Mouse (Mus musculus): ENCODE data around the gene Frem1. TPM values are rescaled to one million over a fixed set of nuclear protein-coding genes. Genes with fewer than 3 reads are reported as not detected.

The Frem1 gene
- 25.7 and 26.1 TPM in 2 replicates for polyA plus RNA-seq (2016; fragmentation: Nextera tagmentation; extraction: Ambion mirVana)

DNA sequence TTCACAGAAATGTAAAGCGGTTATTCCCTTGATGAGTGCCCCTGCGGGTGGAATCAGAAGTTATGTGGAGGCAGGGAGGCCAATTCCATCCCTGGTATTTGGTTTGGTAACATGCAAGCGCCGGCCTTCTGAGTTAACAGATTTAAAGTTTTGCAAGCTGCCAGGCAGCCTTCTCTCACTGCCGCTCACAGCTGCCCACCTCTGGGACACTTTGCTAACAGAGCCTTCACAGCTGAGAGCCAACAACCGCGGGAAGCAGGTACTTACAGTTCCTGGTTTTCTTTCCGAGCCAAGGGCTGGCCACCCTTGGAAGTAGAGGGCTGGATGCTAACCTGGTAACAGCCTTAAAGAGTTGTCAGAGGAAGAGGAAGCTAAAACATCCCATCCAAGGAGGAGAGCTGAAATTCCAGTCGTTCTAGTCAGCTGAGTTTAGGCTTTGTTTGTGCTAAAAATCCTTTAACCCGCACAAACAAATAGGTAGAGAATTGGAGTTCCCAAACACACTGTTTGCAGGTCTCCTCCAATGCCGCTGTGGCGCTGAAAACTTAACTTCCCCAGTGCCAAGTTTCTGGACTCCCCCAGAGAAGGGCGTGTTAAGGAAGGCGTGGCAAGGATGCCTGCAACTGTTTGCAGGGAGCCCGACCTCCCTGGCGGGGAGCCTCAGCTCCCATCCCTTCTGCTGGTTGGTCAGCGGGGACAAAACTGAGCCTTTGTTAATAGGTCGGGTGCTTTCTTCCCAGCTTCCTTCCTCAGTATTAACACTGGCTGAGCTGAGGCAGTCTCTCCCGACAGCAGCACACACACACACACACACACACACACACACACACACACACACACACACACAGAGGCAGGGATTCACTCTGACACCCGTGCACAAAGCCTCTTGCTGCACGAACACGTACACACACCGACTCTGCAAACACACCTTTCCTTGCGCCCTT is at the start of gene Frem1:
TSS of gene Frem1 (minus strand) at position 706 of the 944 bp plus-strand sequence.
- Histone ChIP-seq H3K27ac (peak within 1 kb of the TSS; percentile 90), H3K9ac (peak within 1 kb of the TSS; percentile 57), H3K4me1 (peaks cover 45% of the 10 kb centered on the region), H3K9me3 (no peaks in the 10 kb centered on the region), H3K36me3 (no peaks in the 10 kb centered on the region), H3K27me3 (no peaks in the 10 kb centered on the region), H3K4me2 (replicated peaks) (peak within 1 kb of the TSS; percentile 68), H3K4me3 (peak within 1 kb of the TSS; percentile 48)
- ATAC-seq (ENCODE audit: insufficient number of reproducible peaks, insufficient read depth, low FRiP score, low TSS enrichment) = peak; percentile 65; the same call in 1 of the 2 replicates
- under 1% methylated on average over 24 of the region's 24 CpGs for WGBS

DNA sequence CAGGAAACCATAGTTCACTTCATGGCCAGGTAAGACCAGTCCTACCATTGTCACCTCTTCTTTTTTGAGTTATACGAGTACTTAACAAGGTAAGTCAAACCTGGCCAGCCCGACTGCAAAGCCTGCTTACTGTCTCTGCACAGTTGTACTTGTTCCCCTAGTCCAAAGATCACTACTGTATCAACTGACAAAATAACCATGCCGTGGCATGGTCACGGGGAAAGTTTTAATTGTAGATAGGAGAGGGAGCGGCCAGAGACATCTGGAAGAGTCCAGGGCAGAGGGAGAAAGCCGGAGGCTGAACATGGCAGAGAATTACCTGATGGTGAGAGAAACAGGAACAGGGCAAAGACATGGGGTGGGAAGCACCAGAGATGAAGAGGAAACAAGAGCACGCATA is 46.9 kb upstream of the Frem1 start:
- H3K27me3 ChIP-seq = no peaks in the 10 kb centered on the region
- no peak for ATAC-seq (ENCODE audit: insufficient number of reproducible peaks, insufficient read depth, low FRiP score, low TSS enrichment)

DNA sequence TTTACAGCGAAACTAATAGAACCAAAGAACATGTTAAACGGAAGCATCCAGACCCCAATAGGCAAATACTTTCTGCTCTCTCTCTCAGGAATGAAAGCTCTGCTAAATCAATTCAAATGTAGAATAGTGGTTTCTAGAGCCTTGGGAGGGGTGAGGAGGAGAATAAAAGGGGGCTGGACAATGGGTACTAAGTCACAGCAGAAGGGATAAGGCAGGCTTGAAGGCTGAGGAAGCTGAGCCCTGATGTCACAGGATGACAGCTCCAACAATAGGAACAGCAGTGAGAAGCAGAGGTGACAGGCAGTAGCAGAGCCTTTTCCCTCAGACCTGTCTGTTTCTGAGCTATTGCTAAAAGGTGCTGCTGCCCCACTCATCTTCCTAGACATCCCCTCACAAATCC is 41.8 kb upstream of the Frem1 start:
- ATAC-seq (ENCODE audit: insufficient number of reproducible peaks, insufficient read depth, low FRiP score, low TSS enrichment) = no peak
- H3K4me2 ChIP-seq (replicated peaks) = no peak overlapping the region
- H3K36me3 ChIP-seq = no peaks in the 10 kb centered on the region
- H3K27ac ChIP-seq = no peak overlapping the region
- WGBS = 63% methylated on average over 2 of the region's 2 CpGs
- H3K4me1 ChIP-seq = peaks cover 5% of the 10 kb centered on the region; the same call in 1 of the 2 replicates
- no peaks in the 10 kb centered on the region for H3K27me3 ChIP-seq
- H3K9ac ChIP-seq = no peak overlapping the region
- H3K9me3 ChIP-seq = no peaks in the 10 kb centered on the region
- no peak overlapping the region for H3K4me3 ChIP-seq

More for the DNA sequence above, 46.9 kb upstream of the Frem1 start:
- Histone ChIP-seq H3K4me2 (replicated peaks) (no peak overlapping the region), H3K27ac (no peak overlapping the region), H3K9me3 (no peaks in the 10 kb centered on the region), H3K4me1 (peaks cover 6% of the 10 kb centered on the region; the same call in 1 of the 2 replicates), H3K36me3 (no peaks in the 10 kb centered on the region), H3K9ac (no peak overlapping the region), H3K4me3 (no peak overlapping the region)
- WGBS = 86% methylated on average over 7 of the region's 7 CpGs

DNA sequence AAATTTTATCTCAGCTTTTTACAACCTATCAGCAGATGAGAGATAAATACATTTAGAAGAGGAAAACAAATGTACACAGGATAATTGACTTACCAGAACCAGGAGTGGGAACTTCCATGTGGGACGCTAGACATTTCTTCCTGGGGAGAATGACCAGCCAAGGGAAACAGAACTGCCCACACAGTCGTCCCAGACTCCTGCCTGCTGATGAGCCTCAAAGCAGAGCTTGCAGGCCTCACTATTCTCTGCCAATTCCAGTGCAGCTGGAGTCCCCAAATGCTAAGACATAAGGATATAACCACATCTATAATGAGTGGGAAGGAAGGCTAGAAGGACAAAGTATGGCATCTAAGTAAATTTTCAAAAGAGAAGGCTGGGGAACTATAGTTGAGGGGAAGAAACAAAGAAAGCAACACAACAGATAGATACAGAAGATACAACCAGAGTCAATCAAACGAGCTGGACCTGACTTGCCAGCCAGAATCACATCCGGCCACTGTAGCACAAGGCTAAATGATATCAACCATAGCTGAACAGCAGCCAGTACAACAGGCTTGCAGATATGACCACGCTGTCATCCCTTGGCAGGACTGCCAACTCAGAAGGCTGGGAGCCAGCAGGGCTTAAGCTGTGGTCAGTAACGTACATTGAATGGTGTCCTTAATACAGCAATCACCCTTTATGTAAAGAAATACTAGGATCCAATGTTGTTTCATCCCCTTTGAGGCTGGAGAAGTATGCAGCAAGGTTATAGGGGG is 38.7 kb upstream of the Frem1 start:
- 75% methylated on average over 6 of the region's 6 CpGs for WGBS
- no peak overlapping the region for H3K27ac ChIP-seq
- no peak overlapping the region for H3K9ac ChIP-seq
- no peaks in the 10 kb centered on the region for H3K27me3 ChIP-seq
- peaks cover 4% of the 10 kb centered on the region; the same call in 1 of the 2 replicates for H3K4me1 ChIP-seq
- H3K9me3 ChIP-seq = no peaks in the 10 kb centered on the region
- no peak for ATAC-seq (ENCODE audit: insufficient number of reproducible peaks, insufficient read depth, low FRiP score, low TSS enrichment)
- no peak overlapping the region for H3K4me3 ChIP-seq
- no peak overlapping the region for H3K4me2 ChIP-seq (replicated peaks)
- H3K36me3 ChIP-seq = no peaks in the 10 kb centered on the region

DNA sequence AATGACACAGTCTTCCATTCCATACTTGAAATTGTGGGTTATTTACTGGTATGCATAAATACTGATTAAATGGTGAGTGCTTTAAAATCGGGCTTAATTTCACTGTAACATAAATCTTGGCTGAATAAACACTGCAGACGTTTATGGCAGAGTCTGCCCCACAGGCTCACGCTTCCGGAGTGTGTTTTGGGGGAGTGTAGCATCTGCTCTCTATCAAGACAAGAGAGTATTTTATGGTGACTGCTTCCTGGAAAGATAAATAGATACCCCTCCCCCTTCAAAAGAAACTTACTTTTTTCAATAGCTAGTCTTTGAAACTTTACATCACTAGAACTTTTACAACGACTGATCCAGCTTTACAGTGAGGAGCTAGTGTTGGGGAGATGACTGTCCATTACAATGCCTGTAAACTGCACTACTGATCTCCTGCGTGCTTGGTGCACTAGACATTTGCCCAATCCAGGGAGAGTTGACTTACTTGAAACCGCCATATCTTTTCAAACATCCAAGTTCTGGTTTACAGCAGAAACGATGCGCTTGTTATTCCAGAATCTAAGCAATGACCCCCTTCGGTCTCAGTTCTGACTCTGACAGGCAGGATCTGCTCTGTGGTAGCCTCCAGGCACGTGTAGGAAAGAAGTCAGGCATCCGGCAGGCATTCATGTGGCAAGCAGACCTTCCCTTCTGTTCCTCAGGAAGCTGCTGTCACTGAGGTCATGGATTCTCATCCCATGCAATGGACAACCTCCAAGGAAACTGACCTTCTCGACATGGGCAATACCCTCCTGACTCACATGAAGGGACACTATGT is 28.4 kb upstream of the Frem1 start:
- Histone ChIP-seq H3K4me2 (replicated peaks) (peak overlapping the region; percentile 27), H3K4me3 (no peak overlapping the region), H3K36me3 (no peaks in the 10 kb centered on the region), H3K9ac (no peak overlapping the region), H3K27me3 (no peaks in the 10 kb centered on the region), H3K4me1 (peaks cover 16% of the 10 kb centered on the region), H3K27ac (peak overlapping the region; percentile 74), H3K9me3 (no peaks in the 10 kb centered on the region)
- no peak for ATAC-seq (ENCODE audit: insufficient number of reproducible peaks, insufficient read depth, low FRiP score, low TSS enrichment)
- WGBS = 22% methylated on average over 13 of the region's 13 CpGs

DNA sequence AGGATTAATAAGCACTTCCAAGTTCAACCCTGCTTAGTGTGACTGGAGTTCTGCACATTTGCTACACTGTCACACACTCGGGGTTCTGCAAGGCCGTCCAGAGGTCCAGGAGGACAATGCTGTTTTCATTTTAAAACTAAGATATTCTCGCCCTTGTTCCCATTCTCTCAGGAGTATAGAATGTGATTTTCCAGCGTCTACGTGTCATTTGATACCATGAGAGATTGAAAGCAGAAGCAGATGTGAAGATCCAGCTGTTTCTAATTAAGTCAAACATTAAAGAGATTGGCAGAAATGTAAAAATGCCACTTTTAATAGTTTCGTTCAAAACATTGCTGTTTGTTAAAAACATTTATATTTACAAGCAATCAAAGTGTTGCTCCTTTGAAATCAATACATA is 12.1 kb upstream of the Frem1 start:
- Histone ChIP-seq H3K9me3 (no peaks in the 10 kb centered on the region), H3K4me2 (replicated peaks) (no peak overlapping the region), H3K4me1 (peaks cover 15% of the 10 kb centered on the region), H3K27me3 (no peaks in the 10 kb centered on the region), H3K36me3 (no peaks in the 10 kb centered on the region), H3K27ac (peak overlapping the region; percentile 55), H3K9ac (no peak overlapping the region), H3K4me3 (no peak overlapping the region)
- WGBS = 12% methylated on average over 6 of the region's 6 CpGs
- no peak for ATAC-seq (ENCODE audit: insufficient number of reproducible peaks, insufficient read depth, low FRiP score, low TSS enrichment)

DNA sequence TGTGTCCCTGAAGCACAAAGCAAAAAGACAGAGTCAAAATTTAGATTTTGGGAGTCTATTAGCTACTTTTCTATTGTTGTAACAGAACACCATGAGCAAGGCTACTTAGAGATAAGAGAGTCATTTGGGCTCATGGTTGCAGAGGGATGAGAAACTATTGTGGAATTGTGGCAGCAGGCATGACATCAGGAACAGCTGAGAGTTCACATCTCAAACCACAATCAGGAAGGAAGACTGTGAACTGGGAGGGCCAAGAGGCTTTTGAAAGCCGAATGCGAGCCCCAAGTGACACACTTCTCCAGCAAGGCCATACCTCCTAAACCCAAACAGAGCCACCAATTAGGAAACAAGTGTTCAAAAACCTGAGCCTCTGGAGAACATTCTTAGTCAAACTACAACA is 9.4 kb upstream of the Frem1 start:
- Histone ChIP-seq H3K4me3 (no peak overlapping the region), H3K4me2 (replicated peaks) (no peak overlapping the region), H3K9me3 (no peaks in the 10 kb centered on the region), H3K36me3 (no peaks in the 10 kb centered on the region), H3K9ac (no peak overlapping the region), H3K4me1 (peaks cover 21% of the 10 kb centered on the region), H3K27me3 (no peaks in the 10 kb centered on the region), H3K27ac (no peak overlapping the region)
- WGBS = 83% methylated on average over 2 of the region's 2 CpGs
- no peak for ATAC-seq (ENCODE audit: insufficient number of reproducible peaks, insufficient read depth, low FRiP score, low TSS enrichment)

DNA sequence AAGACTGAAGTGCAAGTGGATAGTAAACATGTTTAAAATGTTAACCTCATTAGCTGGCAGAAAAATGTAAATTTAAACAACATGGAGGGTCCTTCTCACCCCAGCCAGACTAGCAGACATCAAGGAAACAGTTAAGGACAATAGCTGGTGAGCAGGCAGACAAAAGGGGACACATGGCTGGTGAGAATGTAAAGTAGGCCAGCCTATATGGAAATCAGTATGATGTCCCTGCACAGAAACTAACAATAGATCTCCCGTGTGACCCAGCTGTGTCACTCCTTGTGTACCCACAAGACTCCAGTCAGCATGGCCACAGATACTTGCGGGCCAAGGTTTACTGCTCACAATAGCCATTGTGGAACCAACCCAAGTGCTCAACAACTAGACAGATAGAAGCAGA is 6.5 kb upstream of the Frem1 start:
- no peaks in the 10 kb centered on the region for H3K36me3 ChIP-seq
- H3K9ac ChIP-seq = no peak overlapping the region
- ATAC-seq (ENCODE audit: insufficient number of reproducible peaks, insufficient read depth, low FRiP score, low TSS enrichment) = no peak
- H3K4me2 ChIP-seq (replicated peaks) = no peak overlapping the region
- no peaks in the 10 kb centered on the region for H3K27me3 ChIP-seq
- H3K9me3 ChIP-seq = no peaks in the 10 kb centered on the region
- H3K4me1 ChIP-seq = peaks cover 16% of the 10 kb centered on the region
- H3K27ac ChIP-seq = no peak overlapping the region
- WGBS = 77% methylated on average over 2 of the region's 2 CpGs
- no peak overlapping the region for H3K4me3 ChIP-seq

DNA sequence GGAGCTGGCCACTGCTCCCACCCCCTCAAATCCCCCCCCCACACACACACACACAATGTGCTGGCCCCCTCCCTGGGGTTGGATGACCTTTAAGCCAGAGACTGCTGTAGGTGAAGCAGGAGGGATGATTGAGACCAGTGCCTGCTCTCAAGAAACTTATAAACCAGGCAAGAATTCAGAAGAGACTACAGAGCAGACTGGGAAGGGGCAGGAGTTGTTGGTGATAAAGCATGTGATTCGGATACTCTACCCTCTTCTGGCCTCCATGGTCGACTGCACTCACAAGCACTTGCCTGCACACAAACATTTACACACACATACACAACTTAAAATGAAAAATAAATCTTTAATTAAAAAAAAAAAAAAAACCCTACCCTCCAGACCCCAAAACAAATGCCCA is 6.0 kb upstream of the Frem1 start:
- Histone ChIP-seq H3K27ac (0 out of 2 replicates have a peak overlapping the region, but pooled peaks have one; percentile 17), H3K9ac (no peak overlapping the region), H3K9me3 (no peaks in the 10 kb centered on the region), H3K27me3 (no peaks in the 10 kb centered on the region), H3K36me3 (no peaks in the 10 kb centered on the region), H3K4me3 (no peak overlapping the region), H3K4me2 (replicated peaks) (no peak overlapping the region), H3K4me1 (peaks cover 13% of the 10 kb centered on the region; the same call in 1 of the 2 replicates)
- no peak for ATAC-seq (ENCODE audit: insufficient number of reproducible peaks, insufficient read depth, low FRiP score, low TSS enrichment)
- 52% methylated on average over 2 of the region's 2 CpGs for WGBS

DNA sequence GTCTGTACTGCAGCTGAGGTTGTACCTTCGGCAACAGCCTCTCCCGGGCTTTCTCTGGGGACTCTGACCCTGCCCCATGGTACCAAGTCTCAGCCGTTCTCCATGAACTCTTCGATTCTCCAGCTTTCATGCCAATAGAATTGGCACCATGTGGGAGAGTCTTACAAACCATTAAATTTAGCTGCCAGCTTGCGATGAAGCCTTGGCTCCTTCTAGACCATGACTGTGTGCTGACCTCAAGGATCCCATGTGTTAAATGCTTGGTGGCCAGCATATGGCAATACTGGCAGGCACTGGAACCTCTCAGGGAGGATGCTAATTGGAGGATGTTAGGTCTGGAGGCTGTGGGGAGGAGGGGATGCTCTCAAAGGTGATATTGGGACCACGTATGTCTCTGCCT is 4.4 kb upstream of the Frem1 start:
- Histone ChIP-seq H3K4me3 (no peak overlapping the region), H3K36me3 (no peaks in the 10 kb centered on the region), H3K4me1 (peaks cover 17% of the 10 kb centered on the region; the same call in 1 of the 2 replicates), H3K27ac (no peak overlapping the region), H3K4me2 (replicated peaks) (no peak overlapping the region), H3K9me3 (no peaks in the 10 kb centered on the region), H3K27me3 (no peaks in the 10 kb centered on the region), H3K9ac (no peak overlapping the region)
- WGBS = 89% methylated on average over 6 of the region's 6 CpGs
- no peak for ATAC-seq (ENCODE audit: insufficient number of reproducible peaks, insufficient read depth, low FRiP score, low TSS enrichment)

DNA sequence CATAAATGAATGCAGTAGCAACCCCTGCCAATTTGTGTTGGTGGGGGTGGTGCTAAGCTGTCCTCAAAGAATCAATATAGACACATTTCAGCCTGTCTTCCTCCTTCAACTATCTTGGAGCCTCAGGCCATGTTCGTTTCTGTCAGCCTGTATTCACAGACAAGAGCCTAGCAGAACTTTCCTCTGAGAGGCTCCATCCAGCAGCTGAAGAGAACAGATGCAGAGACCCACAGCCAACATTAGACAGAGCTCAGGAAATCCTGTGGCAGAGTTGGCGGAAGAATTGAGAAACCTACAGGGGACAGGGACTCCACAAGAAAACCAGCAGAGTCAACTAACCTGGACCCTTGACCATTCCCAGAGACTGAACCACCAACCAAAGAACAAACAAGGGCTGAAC is 3.3 kb upstream of the Frem1 start:
- WGBS = 54% methylated on average over 2 of the region's 2 CpGs
- Histone ChIP-seq H3K9me3 (no peaks in the 10 kb centered on the region), H3K4me1 (peaks cover 17% of the 10 kb centered on the region; the same call in 1 of the 2 replicates), H3K36me3 (no peaks in the 10 kb centered on the region), H3K9ac (no peak overlapping the region), H3K27me3 (no peaks in the 10 kb centered on the region), H3K4me3 (no peak overlapping the region), H3K27ac (no peak overlapping the region), H3K4me2 (replicated peaks) (no peak overlapping the region)
- no peak for ATAC-seq (ENCODE audit: insufficient number of reproducible peaks, insufficient read depth, low FRiP score, low TSS enrichment)

All from embryonic facial prominence, embryonic 12.5 days (tissue).